Mouse (Mus musculus): ENCODE results near the gene Idi2. TPM values are rescaled to one million over a fixed set of nuclear protein-coding genes. Genes with fewer than 3 reads are reported as not detected.
A peak's percentile ranks its signal among the peaks of the same experiment; 100 is the strongest.
"Not testable (repeated sequence)": the region's sequence is repeated elsewhere in the genome, so short reads cannot be mapped to it uniquely, and the experiment has no call there.

Idi2 gene
- total and polyA plus RNA-seq, 3 experiments = not detected

DNA sequence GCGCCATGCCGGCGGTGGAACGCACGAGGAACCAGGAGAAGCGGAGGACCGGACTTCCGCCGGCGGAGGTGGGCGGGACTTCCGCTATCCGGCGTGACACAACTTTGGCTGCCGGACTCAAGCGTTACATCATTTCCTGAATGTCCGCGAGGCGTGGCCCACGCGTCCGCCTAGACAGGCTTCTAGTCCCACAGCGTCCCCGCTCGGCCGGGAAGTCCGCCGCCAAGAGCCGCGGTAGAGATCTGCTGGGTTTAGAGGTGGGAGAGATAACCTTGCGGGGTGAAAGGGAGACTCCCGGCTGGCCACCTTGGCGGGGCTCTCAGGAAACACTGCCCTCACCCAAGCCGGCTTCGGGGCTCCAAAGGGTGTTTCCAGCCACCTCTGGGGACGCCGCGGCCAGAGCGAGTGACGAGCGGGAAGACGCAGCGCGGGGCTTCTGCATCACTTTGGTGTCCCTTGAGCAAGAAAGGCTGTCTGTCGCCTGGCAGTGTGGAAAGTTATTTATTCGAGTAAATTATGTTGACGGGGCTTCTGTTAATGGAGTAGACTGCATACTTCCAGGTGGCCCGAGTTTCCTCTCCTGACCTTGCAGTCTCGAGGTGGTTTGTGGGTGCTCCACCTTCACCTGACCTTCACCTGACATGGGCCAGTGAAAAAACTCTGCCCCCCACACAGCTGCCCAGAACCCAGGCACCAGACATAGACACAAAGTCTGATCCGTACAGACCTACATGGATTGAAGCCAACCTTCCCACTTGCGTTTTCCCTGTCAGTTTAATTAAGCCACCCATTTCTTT is 43.5 kb downstream of the Idi2 start, which contains the start of gene Gtpbp4 (continued):
- TF ChIP-seq USF2 (conservative IDR thresholded peaks at IDR 0.05; ENCODE audit: low read depth, low read length) (no peak), JUN (IDR thresholded peaks at IDR 0.05; ENCODE audit: insufficient read depth, low read depth, low read length) (no peak; the same call in 1 of the 2 replicates), POLR2A (IDR thresholded peaks at IDR 0.05; ENCODE audit: low read depth, low read length) (peak; percentile 91), MAFK (IDR thresholded peaks at IDR 0.05; ENCODE audit: insufficient replicate concordance, low read length) (no peak), ETS1 (conservative IDR thresholded peaks at IDR 0.05; ENCODE audit: low read depth, low read length) (0 out of 2 replicates have a peak, but pooled peaks have one; percentile 11), USF1 (IDR thresholded peaks at IDR 0.05; ENCODE audit: low read depth, low read length) (no peak), RAD21 (IDR thresholded peaks at IDR 0.05; ENCODE audit: low read depth, low read length) (no peak; the same call in 1 of the 2 replicates), GABPA (IDR thresholded peaks at IDR 0.05; ENCODE audit: insufficient replicate concordance, low read depth, low read length) (peak; percentile 72), MAZ (IDR thresholded peaks at IDR 0.05; ENCODE audit: low read depth, low read length) (no peak), CHD2 (IDR thresholded peaks at IDR 0.05; ENCODE audit: low read length) (no peak), ZMIZ1 (IDR thresholded peaks at IDR 0.05; ENCODE audit: low read depth, low read length) (peak; percentile 74; the same call in 1 of the 2 replicates), NELFE (IDR thresholded peaks at IDR 0.05; ENCODE audit: low read depth, low read length) (peak; percentile 80; the same call in 1 of the 2 replicates), JUND (conservative IDR thresholded peaks at IDR 0.05; ENCODE audit: low read depth, low read length) (no peak), MYC (IDR thresholded peaks at IDR 0.05; ENCODE audit: low read depth, low read length) (peak; percentile 99)

GRCm38 (mm10) chr13:8997221-8997620 is 44.6 kb downstream of the Idi2 start:
- H3K27ac ChIP-seq (ENCODE audit: insufficient read depth, low read depth); H3K36me3 ChIP-seq (replicated peaks in 1 of 2; ENCODE audit: control insufficient read depth in 1 of 2, insufficient read depth in 1 of 2, low read length in 1 of 2); H3K4me3 ChIP-seq (replicated peaks in 1 of 3; ENCODE audit: low read depth in 2 of 3, low read length in 2 of 3, poor library complexity in 1 of 3); H3K9me3 ChIP-seq (replicated peaks; ENCODE audit: low read length); H3K9ac ChIP-seq (ENCODE audit: insufficient read depth, low read depth); H3K27me3 ChIP-seq (replicated peaks); in situ Hi-C loops (cut with MboI; ENCODE audit: low pct_ligation_motif_present, low pct_unique_long_range_greater_than_20kb, low sequenced_read_pairs); dilution Hi-C loops (cut with MboI; ENCODE audit: extremely low pct_ligation_motif_present, extremely low pct_unique_long_range_greater_than_20kb, low sequenced_read_pairs); DNase-seq (ENCODE audit: extremely low read depth): not testable (repeated sequence)
- H3K4me2 ChIP-seq (ENCODE audit: insufficient read depth, low read depth, poor library complexity, severe bottlenecking) = peak overlapping the region; percentile 52
- H3K4me1 ChIP-seq (ENCODE audit: control insufficient read depth in 1 of 2, insufficient read depth in 2 of 2) = peaks cover 5 to 17% of the 10 kb centered on the region in 2 experiments; a peak in 2 of 4 replicates
- H3K79me2 ChIP-seq (replicated peaks; ENCODE audit: control insufficient read depth, extremely low read depth, insufficient read depth, poor library complexity, severe bottlenecking) = peaks cover 32% of the 10 kb centered on the region
- TF ChIP-seq CHD1 (IDR thresholded peaks at IDR 0.05; ENCODE audit: low read depth, low read length) = 0 out of 2 replicates have a peak, but pooled peaks have one; percentile 22

- Histone ChIP-seq H3K9me3 (replicated peaks; ENCODE audit: low read length) (no peaks in the 10 kb centered on the region), H3K4me1 (ENCODE audit: control insufficient read depth in 1 of 2, insufficient read depth in 2 of 2) (peaks cover 0 to 4% of the 10 kb centered on the region in 2 experiments; a peak in 1 of 4 replicates), H3K36me3 (replicated peaks in 1 of 2; ENCODE audit: control insufficient read depth in 1 of 2, insufficient read depth in 1 of 2, low read length in 1 of 2) (no peaks in the 10 kb centered on the region), H3K4me2 (ENCODE audit: insufficient read depth, low read depth, poor library complexity, severe bottlenecking) (no peak overlapping the region), H3K27me3 (replicated peaks) (no peaks in the 10 kb centered on the region), H3K4me3 (replicated peaks in 1 of 3; ENCODE audit: low read depth in 2 of 3, low read length in 2 of 3, poor library complexity in 1 of 3) (no peak overlapping the region), H3K9ac (ENCODE audit: insufficient read depth, low read depth) (no peak overlapping the region), H3K27ac (ENCODE audit: insufficient read depth, low read depth) (no peak overlapping the region), H3K79me2 (replicated peaks; ENCODE audit: control insufficient read depth, extremely low read depth, insufficient read depth, poor library complexity, severe bottlenecking) (peaks cover 13% of the 10 kb centered on the region)
- dilution Hi-C loops (cut with MboI; ENCODE audit: extremely low pct_ligation_motif_present, extremely low pct_unique_long_range_greater_than_20kb, low sequenced_read_pairs) (no loop called here), in situ Hi-C loops (cut with MboI; ENCODE audit: low pct_ligation_motif_present, low pct_unique_long_range_greater_than_20kb, low sequenced_read_pairs) (no loop called here)
- TF ChIP-seq CTCF (conservative IDR thresholded peaks at IDR 0.05 in 1 of 2, IDR thresholded peaks at IDR 0.05 in 1 of 2; ENCODE audit: low read depth in 2 of 2, low read length in 2 of 2) (no peak), NELFE (IDR thresholded peaks at IDR 0.05; ENCODE audit: low read depth, low read length) (no peak), MAZ (IDR thresholded peaks at IDR 0.05; ENCODE audit: low read depth, low read length) (no peak), ZNF384 (IDR thresholded peaks at IDR 0.05; ENCODE audit: low read depth, low read length) (no peak), ELF1 (IDR thresholded peaks at IDR 0.05; ENCODE audit: low read depth, low read length) (no peak), MXI1 (IDR thresholded peaks at IDR 0.05; ENCODE audit: low read depth, low read length) (no peak)
- no peak for DNase-seq (ENCODE audit: extremely low read depth)
Measured at GRCm38 (mm10) chr13:8999464-8999863, 46.8 kb downstream of the Idi2 start.

Measured in CH12.LX (cell line).